Mouse (Mus musculus): ENCODE measurements around the gene Prom1. TPM values are rescaled to one million over a fixed set of nuclear protein-coding genes. Genes with fewer than 3 reads are reported as not detected.

Gene Prom1
- polyA plus RNA-seq, 1 experiment = not detected

DNA sequence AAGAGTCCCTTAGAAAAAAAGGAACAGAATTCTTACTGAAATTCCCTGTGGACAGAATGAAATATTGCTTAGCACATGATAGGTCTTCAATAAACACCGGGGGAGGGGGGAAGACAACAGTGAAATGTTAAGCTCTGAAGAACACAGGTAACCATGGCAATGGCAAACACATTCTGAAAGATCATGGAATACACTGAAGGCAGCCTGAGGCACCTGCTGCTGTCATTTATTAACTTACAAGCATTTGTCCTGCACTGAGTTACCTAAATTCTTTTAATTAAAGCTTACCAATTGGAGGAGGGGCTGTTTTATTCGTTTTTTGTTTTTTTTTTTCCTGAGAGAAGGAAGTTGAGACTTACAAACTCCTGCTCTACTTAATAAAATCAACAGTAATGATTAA is 7.3 kb upstream of the Prom1 start:
- no peaks in the 10 kb centered on the region; the same call in 1 of the 2 replicates for H3K9me3 ChIP-seq (ENCODE audit: control insufficient read depth, low read length)
- H3K36me3 ChIP-seq (ENCODE audit: control insufficient read depth) = no peaks in the 10 kb centered on the region
- no peak for TF ChIP-seq GATA1 (IDR thresholded peaks at IDR 0.05; ENCODE audit: low read length)
- TF ChIP-seq TAL1 (IDR thresholded peaks at IDR 0.05; ENCODE audit: low read length) = no peak
- H3K4me1 ChIP-seq (ENCODE audit: control insufficient read depth) = no peaks in the 10 kb centered on the region
- no peak overlapping the region for H3K4me3 ChIP-seq (replicated peaks)
- no peaks in the 10 kb centered on the region for H3K27me3 ChIP-seq (ENCODE audit: control insufficient read depth)

GRCm38 (mm10) chr5:44108125-44108524 is 6.3 kb upstream of the Prom1 start:
- Histone ChIP-seq H3K9me3 (ENCODE audit: control insufficient read depth, low read length) (no peaks in the 10 kb centered on the region; the same call in 1 of the 2 replicates), H3K4me1 (ENCODE audit: control insufficient read depth) (no peaks in the 10 kb centered on the region), H3K36me3 (ENCODE audit: control insufficient read depth) (no peaks in the 10 kb centered on the region), H3K4me3 (replicated peaks) (no peak overlapping the region), H3K27me3 (ENCODE audit: control insufficient read depth) (peaks cover 5% of the 10 kb centered on the region)
- TF ChIP-seq TAL1 (IDR thresholded peaks at IDR 0.05; ENCODE audit: low read length) (no peak), GATA1 (IDR thresholded peaks at IDR 0.05; ENCODE audit: low read length) (no peak)

- Histone ChIP-seq H3K9me3 (ENCODE audit: control insufficient read depth, low read length) (no peaks in the 10 kb centered on the region; the same call in 1 of the 2 replicates), H3K36me3 (ENCODE audit: control insufficient read depth) (no peaks in the 10 kb centered on the region), H3K4me3 (replicated peaks) (no peak overlapping the region), H3K4me1 (ENCODE audit: control insufficient read depth) (no peaks in the 10 kb centered on the region), H3K27me3 (ENCODE audit: control insufficient read depth) (peaks cover 34% of the 10 kb centered on the region)
- no peak for TF ChIP-seq GATA1 (IDR thresholded peaks at IDR 0.05; ENCODE audit: low read length)
- TF ChIP-seq TAL1 (IDR thresholded peaks at IDR 0.05; ENCODE audit: low read length) = no peak
Measured at GRCm38 (mm10) chr5:44105192-44105591, 3.4 kb upstream of the Prom1 start.

DNA sequence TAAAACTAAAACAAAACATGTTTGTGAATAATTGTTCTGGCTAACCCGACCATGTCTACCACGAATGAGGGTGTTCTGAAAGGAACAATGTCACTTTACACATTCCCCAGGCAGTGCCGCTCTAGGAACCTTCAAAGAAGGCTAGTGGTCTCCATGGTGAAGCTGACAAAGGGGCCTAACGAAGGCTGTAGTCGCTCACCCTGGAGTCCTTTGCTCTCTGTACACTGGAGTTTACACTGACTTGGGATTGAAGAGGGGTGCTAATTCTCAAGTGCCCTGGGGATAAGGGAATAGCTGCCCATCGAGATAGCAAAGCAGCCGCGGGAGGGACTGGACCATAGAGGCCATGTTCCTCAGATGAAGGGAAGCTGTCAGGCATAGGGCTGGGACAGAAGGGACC is 2.9 kb upstream of the Prom1 start:
- Histone ChIP-seq H3K27me3 (ENCODE audit: control insufficient read depth) (peaks cover 39% of the 10 kb centered on the region), H3K4me1 (ENCODE audit: control insufficient read depth) (no peaks in the 10 kb centered on the region), H3K9me3 (ENCODE audit: control insufficient read depth, low read length) (no peaks in the 10 kb centered on the region; the same call in 1 of the 2 replicates), H3K4me3 (replicated peaks) (no peak overlapping the region), H3K36me3 (ENCODE audit: control insufficient read depth) (no peaks in the 10 kb centered on the region)
- TF ChIP-seq GATA1 (IDR thresholded peaks at IDR 0.05; ENCODE audit: low read length) = no peak
- no peak for TF ChIP-seq TAL1 (IDR thresholded peaks at IDR 0.05; ENCODE audit: low read length)

GRCm38 (mm10) chr5:44104120-44104519 is 2.3 kb upstream of the Prom1 start:
- H3K9me3 ChIP-seq (ENCODE audit: control insufficient read depth, low read length) = no peaks in the 10 kb centered on the region; the same call in 1 of the 2 replicates
- H3K36me3 ChIP-seq (ENCODE audit: control insufficient read depth) = no peaks in the 10 kb centered on the region
- H3K27me3 ChIP-seq (ENCODE audit: control insufficient read depth) = peaks cover 45% of the 10 kb centered on the region
- no peaks in the 10 kb centered on the region for H3K4me1 ChIP-seq (ENCODE audit: control insufficient read depth)
- TF ChIP-seq TAL1 (IDR thresholded peaks at IDR 0.05; ENCODE audit: low read length) (no peak), GATA1 (IDR thresholded peaks at IDR 0.05; ENCODE audit: low read length) (no peak)
- H3K4me3 ChIP-seq (replicated peaks) = no peak overlapping the region

GRCm38 (mm10) chr5:44103121-44103520 is 1.3 kb upstream of the Prom1 start:
- peaks cover 52% of the 10 kb centered on the region for H3K27me3 ChIP-seq (ENCODE audit: control insufficient read depth)
- H3K36me3 ChIP-seq (ENCODE audit: control insufficient read depth) = no peaks in the 10 kb centered on the region
- H3K9me3 ChIP-seq (ENCODE audit: control insufficient read depth, low read length) = no peaks in the 10 kb centered on the region; the same call in 1 of the 2 replicates
- no peak overlapping the region for H3K4me3 ChIP-seq (replicated peaks)
- no peaks in the 10 kb centered on the region for H3K4me1 ChIP-seq (ENCODE audit: control insufficient read depth)
- TF ChIP-seq GATA1 (IDR thresholded peaks at IDR 0.05; ENCODE audit: low read length) (no peak), TAL1 (IDR thresholded peaks at IDR 0.05; ENCODE audit: low read length) (no peak)

- Histone ChIP-seq H3K4me1 (ENCODE audit: control insufficient read depth) (no peaks in the 10 kb centered on the region), H3K36me3 (ENCODE audit: control insufficient read depth) (no peaks in the 10 kb centered on the region), H3K27me3 (ENCODE audit: control insufficient read depth) (peaks cover 52% of the 10 kb centered on the region), H3K4me3 (replicated peaks) (peak overlapping the region; percentile 49), H3K9me3 (ENCODE audit: control insufficient read depth, low read length) (no peaks in the 10 kb centered on the region)
- TF ChIP-seq TAL1 (IDR thresholded peaks at IDR 0.05; ENCODE audit: low read length) (no peak), GATA1 (IDR thresholded peaks at IDR 0.05; ENCODE audit: low read length) (no peak)
Measured at GRCm38 (mm10) chr5:44100544-44101230, 1.1 kb downstream of the Prom1 start.

DNA sequence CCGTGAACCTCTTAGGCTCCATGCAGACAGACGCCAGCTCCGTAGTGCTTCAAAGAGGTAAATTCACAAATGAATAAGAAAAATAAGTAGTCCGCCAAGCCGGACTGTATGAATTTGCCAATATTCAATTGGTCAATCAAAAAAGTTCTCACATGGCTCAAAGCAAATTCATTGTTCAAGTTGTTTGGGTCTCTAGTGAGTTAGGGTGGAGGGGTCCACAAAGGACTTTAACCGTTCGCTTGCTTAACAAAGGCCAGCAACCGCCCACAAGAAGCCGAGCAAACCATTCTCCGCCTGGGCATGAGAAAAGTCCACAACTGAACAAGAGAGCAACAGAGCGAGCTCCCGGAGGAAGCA is 1.7 kb downstream of the Prom1 start:
- H3K9me3 ChIP-seq (ENCODE audit: control insufficient read depth, low read length) = no peaks in the 10 kb centered on the region
- H3K4me1 ChIP-seq (ENCODE audit: control insufficient read depth) = no peaks in the 10 kb centered on the region
- H3K27me3 ChIP-seq (ENCODE audit: control insufficient read depth) = peaks cover 52% of the 10 kb centered on the region
- TF ChIP-seq GATA1 (IDR thresholded peaks at IDR 0.05; ENCODE audit: low read length) = no peak
- no peaks in the 10 kb centered on the region for H3K36me3 ChIP-seq (ENCODE audit: control insufficient read depth)
- H3K4me3 ChIP-seq (replicated peaks) = peak overlapping the region; percentile 49

DNA sequence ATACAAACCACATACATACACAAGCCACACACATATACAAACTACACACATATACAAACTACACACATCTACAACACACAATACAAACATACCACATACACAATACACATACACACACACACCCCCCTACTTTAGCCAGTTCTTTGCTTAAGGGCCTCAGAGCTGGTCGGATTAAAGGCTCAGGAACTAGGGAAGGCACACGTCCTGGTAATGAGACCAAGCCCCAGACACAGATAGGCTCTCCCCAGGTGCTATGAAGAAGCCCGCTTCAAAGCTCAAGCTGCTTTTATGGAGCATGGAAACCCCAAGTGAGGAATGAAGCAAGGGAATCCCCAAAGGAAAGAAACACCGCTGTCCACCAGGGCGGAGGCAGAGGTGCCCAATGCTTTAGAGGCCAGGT is 4.8 kb downstream of the Prom1 start:
- Histone ChIP-seq H3K4me3 (replicated peaks) (no peak overlapping the region), H3K4me1 (ENCODE audit: control insufficient read depth) (no peaks in the 10 kb centered on the region)

GRCm38 (mm10) chr5:44096106-44096505 is 5.7 kb downstream of the Prom1 start:
- peaks cover 27% of the 10 kb centered on the region for H3K27me3 ChIP-seq (ENCODE audit: control insufficient read depth)
- H3K9me3 ChIP-seq (ENCODE audit: control insufficient read depth, low read length) = no peaks in the 10 kb centered on the region
- H3K36me3 ChIP-seq (ENCODE audit: control insufficient read depth) = no peaks in the 10 kb centered on the region
- no peak for TF ChIP-seq GATA1 (IDR thresholded peaks at IDR 0.05; ENCODE audit: low read length)
- TF ChIP-seq TAL1 (IDR thresholded peaks at IDR 0.05; ENCODE audit: low read length) = no peak
- H3K4me3 ChIP-seq (replicated peaks) = no peak overlapping the region
- H3K4me1 ChIP-seq (ENCODE audit: control insufficient read depth) = no peaks in the 10 kb centered on the region

More for the DNA sequence above, 4.8 kb downstream of the Prom1 start:
- no peaks in the 10 kb centered on the region for H3K9me3 ChIP-seq (ENCODE audit: control insufficient read depth, low read length)
- peaks cover 36% of the 10 kb centered on the region for H3K27me3 ChIP-seq (ENCODE audit: control insufficient read depth)
- H3K36me3 ChIP-seq (ENCODE audit: control insufficient read depth) = no peaks in the 10 kb centered on the region
- TF ChIP-seq GATA1 (IDR thresholded peaks at IDR 0.05; ENCODE audit: low read length) = no peak
- no peak for TF ChIP-seq TAL1 (IDR thresholded peaks at IDR 0.05; ENCODE audit: low read length)
